Comparison of ENCODE assay signal across 29 mouse cellular contexts in genomic region chr5:118353061-118353460, GRCm38 (mm10).
DNase-seq lines count a peak whose midpoint lies in the region; ATAC-seq and TF ChIP-seq lines count a peak whose summit lies in the region.
"Had no signal": no experiment of that assay in that cellular context is flagged by ENCODE, and none has a peak within 500 bp of the region (broad histone marks: within the 10 kb centered on the region; RNA-seq: fewer than 3 reads in every experiment).

No protein-coding gene starts in this region.

- 31% methylated on average over 6 of the region's 6 CpGs for WGBS in stomach, embryonic 14.5 days
- WGBS in stomach, postnatal 0 days = 24% methylated on average over 4 of the region's 6 CpGs

- TF ChIP-seq EP300 in stomach, postnatal 0 days (optimal IDR thresholded peaks at IDR 0.05) = no peak

- H3K27me3 ChIP-seq in stomach, embryonic 14.5 days (ENCODE audit: control insufficient read depth, insufficient read depth, low read length) = no peaks in the 10 kb centered on the region
- no peaks in the 10 kb centered on the region for H3K27me3 ChIP-seq in stomach, postnatal 0 days (ENCODE audit: control insufficient read depth, insufficient read depth, low read length)
- H3K27me3 ChIP-seq: forebrain, embryonic 13.5 days; midbrain, embryonic 13.5 days; neural tube, embryonic 13.5 days; Patski had no signal

- TF ChIP-seq CTCF in stomach, postnatal 0 days (IDR thresholded peaks at IDR 0.05; ENCODE audit: low read depth) = no peak

- ATAC-seq in stomach, embryonic 14.5 days (ENCODE audit: insufficient number of reproducible peaks, insufficient read depth, low FRiP score, low read depth) = 0 out of 2 replicates have a peak, but pooled peaks have one; percentile 4
- ATAC-seq in stomach, postnatal 0 days (ENCODE audit: low FRiP score, low TSS enrichment) = no peak
- ATAC-seq: activated CD4-positive, CD25-positive, alpha-beta regulatory T cell, adult 4 months; forebrain, embryonic 13.5 days; inflammation-experienced regulatory T-cells, adult 6 months; lung, postnatal 0 days; midbrain, embryonic 13.5 days; Patski had no signal

- peaks cover 8% of the 10 kb centered on the region; the same call in 1 of the 2 replicates for H3K4me1 ChIP-seq in stomach, embryonic 14.5 days (ENCODE audit: control insufficient read depth, insufficient read depth, low read length)
- H3K4me1 ChIP-seq in stomach, postnatal 0 days (replicated peaks; ENCODE audit: control insufficient read depth, insufficient read depth) = 0 out of 2 replicates have a peak, but pooled peaks cover 3% of the 10 kb centered on the region

- H3K27ac ChIP-seq in stomach, embryonic 14.5 days (ENCODE audit: low read length) = no peak overlapping the region
- no peak overlapping the region for H3K27ac ChIP-seq in stomach, postnatal 0 days (replicated peaks)
- H3K27ac ChIP-seq: forebrain, embryonic 13.5 days; hindbrain, embryonic 14.5 days; liver, embryonic 13.5 days; midbrain, embryonic 13.5 days; neural tube, embryonic 13.5 days had no signal

- no peak overlapping the region for H3K4me3 ChIP-seq in stomach, embryonic 14.5 days (ENCODE audit: low read depth, low read length)
- no peak overlapping the region for H3K4me3 ChIP-seq in stomach, postnatal 0 days (ENCODE audit: low read depth, low read length)
- H3K4me3 ChIP-seq: erythroblast, embryonic 14.5 days; forebrain, embryonic 13.5 days; heart, embryonic 10.5 days; left cerebral cortex, adult 2 months; liver, embryonic 13.5 days; midbrain, embryonic 13.5 days; neural tube, embryonic 13.5 days had no signal

- no peak overlapping the region for H3K4me2 ChIP-seq in stomach, embryonic 14.5 days (replicated peaks; ENCODE audit: low read depth, low read length)
- no peak overlapping the region for H3K4me2 ChIP-seq in stomach, postnatal 0 days (replicated peaks; ENCODE audit: low read depth)
- H3K4me2 ChIP-seq: forebrain, embryonic 13.5 days; hindbrain, embryonic 14.5 days; midbrain, embryonic 13.5 days; neural tube, embryonic 13.5 days had no signal

- H3K9ac ChIP-seq in stomach, embryonic 14.5 days (replicated peaks; ENCODE audit: low read depth, low read length) = no peak overlapping the region
- no peak overlapping the region for H3K9ac ChIP-seq in stomach, postnatal 0 days (ENCODE audit: low read length)
- H3K9ac ChIP-seq: forebrain, embryonic 13.5 days; hindbrain, embryonic 14.5 days; liver, embryonic 13.5 days; midbrain, embryonic 13.5 days; neural tube, embryonic 13.5 days had no signal

- no peaks in the 10 kb centered on the region for H3K36me3 ChIP-seq in stomach, embryonic 14.5 days (ENCODE audit: control insufficient read depth, insufficient read depth, low read length)
- no peaks in the 10 kb centered on the region for H3K36me3 ChIP-seq in stomach, postnatal 0 days (ENCODE audit: control insufficient read depth, insufficient read depth, low read length)
- H3K36me3 ChIP-seq: heart, embryonic 10.5 days; liver, embryonic 13.5 days; midbrain, embryonic 13.5 days; neural tube, embryonic 13.5 days had no signal

- H3K9me3 ChIP-seq in stomach, embryonic 14.5 days (ENCODE audit: control insufficient read depth, low read depth, low read length) = no peaks in the 10 kb centered on the region
- no peaks in the 10 kb centered on the region for H3K9me3 ChIP-seq in stomach, postnatal 0 days (ENCODE audit: control insufficient read depth, low read length)
- H3K9me3 ChIP-seq: forebrain, embryonic 13.5 days; heart, embryonic 10.5 days; neural tube, embryonic 13.5 days had no signal

- DNase-seq in embryo, embryonic 10.5 days (ENCODE audit: low spot score) = peak; percentile 50
- no peak for DNase-seq in embryo, embryonic 11 days
- no peak for DNase-seq in stomach, postnatal 0 days (ENCODE audit: low spot score)
- peak; percentile 91 for DNase-seq in ZHBTc4 (ENCODE audit: low read depth, low spot score)
- DNase-seq in urinary bladder, postnatal 36 days (ENCODE audit: low spot score in 2 of 2) = no peak
- DNase-seq in lung, postnatal 10 days = no peak
- DNase-seq: adrenal gland, adult 2 months; adrenal gland, postnatal 36 days; cerebellum, adult 18-20 months; cerebellum, postnatal 10 days; gastrocnemius, postnatal 25 days; heart, postnatal 4 days; kidney, adult 11 months; kidney, postnatal 25 days; liver, embryonic 13.5 days; lung, adult 18-20 months; right cerebral cortex, postnatal 4 days had no signal

Comparison
In these comparisons a context has a peak if more than half of its experiments do, and no peak if none do; other contexts are left out.
1. DNase-seq: peak in embryo, embryonic 10.5 days (single experiment) and ZHBTc4 (single experiment); none in embryo, embryonic 11 days (single experiment), stomach, postnatal 0 days (single experiment), urinary bladder, postnatal 36 days (0 of 2) and lung, postnatal 10 days (single experiment).